Mouse (Mus musculus): ENCODE measurements around the gene Itgb2l.
"Not testable (repeated sequence)": the region's sequence is repeated elsewhere in the genome, so short reads cannot be mapped to it uniquely, and the experiment has no call there.

The Itgb2l gene

DNA sequence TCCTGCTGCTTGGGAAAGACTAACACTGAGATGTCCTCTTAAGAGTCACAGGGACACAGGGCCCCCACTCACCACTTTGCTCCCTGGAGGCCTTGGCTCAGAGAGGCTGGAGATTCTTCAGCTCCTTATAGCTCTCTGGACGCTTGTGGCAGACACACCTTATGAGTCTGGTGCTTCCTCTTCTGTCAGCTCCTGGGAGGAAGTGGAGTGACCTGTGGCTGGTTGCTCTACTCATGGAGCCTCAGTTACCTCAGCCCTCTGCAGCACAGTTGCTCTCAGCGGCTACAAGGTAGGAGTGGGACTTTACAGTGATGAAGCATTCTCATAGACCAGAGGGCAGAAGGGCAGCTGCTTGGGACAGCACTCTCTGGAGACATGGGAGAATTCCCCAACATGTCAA is at the start of gene Itgb2l:
Gene Itgb2l (minus strand): TSS at position 152 of the 400 bp plus-strand sequence.
- DNase-seq (ENCODE audit: low spot score in 2 of 2): no peak

DNA sequence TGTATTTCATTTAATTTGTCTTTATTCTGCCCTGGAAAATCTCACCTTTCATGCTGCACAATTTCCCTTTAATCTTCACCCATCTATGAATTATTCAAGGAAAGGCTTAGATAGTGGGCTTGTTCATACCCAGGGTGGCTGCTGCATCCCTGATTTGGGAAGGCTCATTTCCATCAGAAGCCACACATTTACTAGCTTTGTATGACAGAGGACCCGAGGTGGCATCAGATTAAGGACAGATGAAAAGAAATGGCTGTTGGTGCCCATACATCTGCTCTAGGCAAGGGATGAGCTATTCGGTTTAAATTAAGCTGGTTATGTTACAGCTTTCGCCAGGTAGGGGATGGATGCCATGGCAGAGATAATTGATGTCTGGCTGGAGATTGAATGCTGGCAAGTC is 48.1 kb upstream of the Itgb2l start:
- no peak for DNase-seq (ENCODE audit: low spot score in 2 of 2)

DNA sequence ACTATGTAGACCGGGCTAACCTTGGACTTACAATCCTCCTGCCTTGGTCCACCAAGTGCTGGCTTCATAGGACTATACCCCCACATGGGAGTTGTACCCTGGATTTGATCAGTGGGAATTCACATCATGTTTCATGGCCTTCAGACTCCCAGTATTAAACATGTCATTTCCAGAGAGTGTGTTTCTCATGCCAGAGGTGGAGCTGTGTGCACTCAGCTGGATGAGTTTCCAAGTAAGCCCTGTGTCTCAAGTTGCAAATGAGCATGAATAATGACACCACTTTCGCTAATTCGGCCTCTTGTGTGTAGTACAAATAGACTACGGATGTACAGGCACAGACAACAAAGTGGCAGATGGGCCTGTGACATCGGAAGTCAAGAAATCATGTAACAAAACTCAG is 44.6 kb upstream of the Itgb2l start:
- no peak for DNase-seq (ENCODE audit: low spot score in 2 of 2)

DNA sequence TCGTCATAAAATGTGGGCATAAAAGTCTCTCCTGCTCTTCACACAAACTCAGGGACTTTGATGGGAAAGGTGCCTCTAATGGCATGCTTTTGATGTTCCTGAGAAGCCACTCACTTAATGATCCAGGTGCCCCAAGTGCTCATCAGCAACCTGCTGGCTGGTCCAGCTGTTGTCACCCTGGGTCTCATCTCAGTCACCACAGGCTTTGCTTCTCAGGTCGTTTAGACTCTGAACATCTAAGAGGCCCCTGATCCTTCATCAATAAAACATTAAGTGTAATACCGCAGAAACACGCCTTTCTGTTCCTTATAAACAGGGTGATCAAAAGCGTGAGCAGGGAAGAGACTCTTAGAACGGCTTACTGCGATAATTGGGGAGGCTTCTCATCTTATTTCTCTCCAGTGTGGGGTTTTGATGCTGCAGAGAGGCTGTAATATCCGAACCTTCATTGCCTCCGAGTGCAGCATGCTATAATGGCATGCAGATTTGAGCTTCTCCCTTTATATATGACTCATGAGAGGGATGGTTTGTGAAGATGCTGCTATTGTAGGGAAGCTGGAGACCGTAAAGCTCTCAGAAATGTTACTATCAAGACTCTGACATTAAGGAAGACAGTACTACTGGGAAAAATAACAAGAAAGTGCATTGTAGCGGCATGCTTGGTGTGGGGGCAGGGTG is 43.7 kb upstream of the Itgb2l start:
- no peak for DNase-seq (ENCODE audit: low spot score in 2 of 2)

DNA sequence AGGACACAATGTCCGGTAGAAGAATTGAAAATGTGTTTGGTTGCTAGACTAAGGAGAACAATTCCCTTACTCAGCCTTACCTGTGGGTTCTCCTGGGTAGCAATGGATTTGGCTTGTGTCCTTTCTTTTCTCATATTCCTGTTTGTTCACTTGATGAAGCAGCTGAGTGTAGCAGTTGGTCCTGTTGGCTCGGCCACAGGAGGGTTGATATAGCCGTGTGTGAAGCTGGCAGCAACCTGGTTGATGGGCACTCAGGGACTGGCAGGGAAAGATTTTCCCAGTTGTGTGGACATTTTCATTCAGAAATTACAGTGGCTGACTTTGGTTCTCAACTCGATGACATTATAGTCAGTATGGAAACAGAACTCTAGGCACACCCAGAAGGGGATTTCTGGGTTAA is 38.4 kb upstream of the Itgb2l start:
- DNase-seq (ENCODE audit: low spot score in 2 of 2): no peak

DNA sequence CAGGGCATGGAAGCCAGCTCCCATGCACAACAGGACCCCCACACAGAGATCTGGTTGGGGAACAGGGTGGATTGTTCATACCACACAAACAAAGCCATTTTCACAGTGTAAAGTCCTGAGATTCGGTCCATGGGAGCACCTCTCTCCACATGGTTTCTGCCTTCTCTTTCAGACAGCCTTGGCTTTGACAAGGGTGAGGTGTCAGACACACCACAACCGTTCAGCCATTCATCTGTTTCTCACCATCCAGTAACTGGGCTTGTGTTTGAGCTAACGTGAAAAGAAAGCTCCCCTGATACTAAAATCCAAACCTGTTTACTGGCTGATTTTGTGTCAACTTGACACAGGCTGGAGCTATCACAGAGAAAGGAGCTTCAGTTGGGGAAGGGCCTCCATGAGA is 30.8 kb upstream of the Itgb2l start:
- DNase-seq (ENCODE audit: low spot score in 2 of 2): no peak

DNA sequence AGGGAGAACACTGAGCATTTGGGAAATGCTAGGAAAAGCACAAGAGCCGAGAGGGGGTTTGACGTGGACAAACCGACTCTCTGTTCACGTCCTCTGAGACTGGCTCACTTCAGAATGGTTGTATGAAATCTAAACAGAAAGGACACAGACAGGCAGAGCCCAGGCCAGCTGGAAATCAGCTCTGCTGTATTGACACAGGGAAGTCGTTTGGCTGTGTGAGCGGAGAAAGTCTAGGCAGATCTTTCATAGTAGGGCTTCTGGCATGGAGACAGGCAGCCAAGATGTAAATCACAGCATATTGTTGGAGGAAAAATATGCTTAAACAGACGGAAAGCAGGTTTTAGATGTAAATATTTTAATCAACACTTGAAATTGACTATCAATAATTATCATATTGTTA is 29.4 kb upstream of the Itgb2l start:
- DNase-seq (ENCODE audit: low spot score in 2 of 2): no peak

DNA sequence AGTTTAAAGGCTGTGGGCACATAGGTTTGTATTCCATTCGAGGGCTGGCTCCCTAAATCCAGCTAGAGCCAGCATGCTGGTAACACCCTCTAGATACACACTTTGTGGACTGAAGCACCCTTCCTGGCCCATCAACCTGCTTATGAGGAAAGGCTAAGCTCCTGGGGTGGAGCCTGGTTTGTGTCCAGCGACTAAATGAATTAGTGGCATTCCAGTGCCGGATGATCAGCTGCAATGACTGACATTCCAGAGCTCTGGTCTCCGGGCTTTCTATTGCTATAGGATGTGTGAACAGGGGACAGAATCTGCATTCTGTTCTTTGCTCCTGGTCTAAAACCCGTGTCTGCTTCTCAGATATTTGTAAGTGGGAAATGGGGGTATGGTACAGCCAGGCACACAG is 28.9 kb upstream of the Itgb2l start:
- DNase-seq (ENCODE audit: low spot score in 2 of 2): no peak

DNA sequence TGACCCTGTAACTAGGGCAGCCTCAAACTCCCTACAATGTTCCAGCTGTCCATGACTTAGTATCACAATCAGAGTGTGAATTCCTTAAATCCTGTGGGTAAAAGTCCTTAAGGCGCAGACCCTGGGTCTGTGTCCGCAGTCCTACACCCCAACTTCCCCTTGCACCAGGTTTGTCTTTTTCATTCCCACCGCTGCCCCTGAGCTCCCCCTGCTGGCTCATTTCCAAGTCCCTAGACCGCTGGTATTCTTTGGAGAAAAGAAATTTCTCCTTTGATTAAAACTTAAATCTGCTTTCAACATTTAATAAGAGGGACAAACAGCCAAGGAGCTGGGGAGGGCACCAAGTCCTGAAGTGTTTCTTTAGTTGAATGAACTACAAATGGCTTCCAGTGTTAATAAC is 26.2 kb upstream of the Itgb2l start:
- no peak for DNase-seq (ENCODE audit: low spot score in 2 of 2)

DNA sequence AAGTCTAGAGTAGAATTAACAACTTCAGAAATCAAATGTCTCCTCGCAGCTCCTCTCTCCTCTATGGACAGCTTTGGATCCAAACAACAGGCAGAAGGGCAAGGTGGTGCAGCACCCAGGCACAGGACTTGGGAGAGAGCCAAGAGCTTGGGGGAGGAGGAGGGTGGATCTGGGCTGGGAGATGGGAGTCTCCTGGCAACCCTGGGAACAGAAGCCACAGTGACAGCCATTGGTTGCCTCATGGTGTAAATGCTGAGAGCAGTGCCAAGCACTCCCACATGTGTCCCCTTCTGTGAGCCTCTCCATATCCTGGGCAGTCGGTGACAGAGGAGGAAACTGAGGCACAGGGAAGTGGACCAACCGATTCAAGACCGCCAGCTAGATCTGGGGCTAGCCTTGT is 25.3 kb upstream of the Itgb2l start:
- peak; percentile 60 to 63 for DNase-seq (ENCODE audit: low spot score in 2 of 2)

DNA sequence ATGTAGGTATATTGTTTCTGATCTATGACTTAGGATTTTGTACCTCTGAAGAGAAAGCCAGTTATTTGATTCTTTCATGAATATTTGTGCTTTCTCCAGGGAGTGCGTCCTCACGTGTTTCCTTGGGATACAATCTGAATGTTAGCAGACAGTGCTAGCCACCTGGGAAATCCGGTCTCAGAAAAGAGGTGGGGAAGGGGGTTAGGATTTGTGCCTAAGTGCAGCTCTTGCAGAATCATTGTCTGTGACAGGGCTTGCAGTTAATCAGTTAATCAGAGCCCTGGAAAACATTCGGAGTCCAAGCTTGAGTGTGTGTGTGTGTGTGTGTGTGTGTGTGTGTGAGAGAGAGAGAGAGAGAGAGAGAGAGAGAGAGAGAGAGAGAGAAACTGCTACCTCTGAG is 24.6 kb upstream of the Itgb2l start:
- no peak for DNase-seq (ENCODE audit: low spot score in 2 of 2)

DNA sequence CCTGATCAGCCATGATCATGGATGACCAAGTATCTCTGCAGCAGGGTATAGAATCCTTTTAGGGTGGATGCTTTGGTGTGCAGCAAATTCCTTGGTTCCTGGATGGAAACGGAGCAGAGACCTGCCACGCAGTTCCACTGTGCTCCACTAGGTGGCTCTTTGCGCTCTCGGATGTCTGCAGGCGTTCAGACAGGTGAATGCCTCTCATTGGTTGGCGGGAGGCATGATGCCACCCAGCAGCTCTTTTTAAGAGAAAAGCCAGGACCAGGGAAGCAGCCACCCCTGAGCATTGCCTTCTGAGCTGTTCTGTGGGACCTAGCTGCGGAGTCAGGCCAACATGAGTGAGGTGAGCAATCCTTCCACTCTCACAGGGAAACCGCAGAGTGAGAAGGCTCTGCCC is 24.0 kb upstream of the Itgb2l start, which contains the start of gene Pcp4:
Gene Pcp4 (plus strand): TSS at position 162 of the 400 bp plus-strand sequence.
- DNase-seq (ENCODE audit: low spot score in 2 of 2): peak; percentile 87 to 96

DNA sequence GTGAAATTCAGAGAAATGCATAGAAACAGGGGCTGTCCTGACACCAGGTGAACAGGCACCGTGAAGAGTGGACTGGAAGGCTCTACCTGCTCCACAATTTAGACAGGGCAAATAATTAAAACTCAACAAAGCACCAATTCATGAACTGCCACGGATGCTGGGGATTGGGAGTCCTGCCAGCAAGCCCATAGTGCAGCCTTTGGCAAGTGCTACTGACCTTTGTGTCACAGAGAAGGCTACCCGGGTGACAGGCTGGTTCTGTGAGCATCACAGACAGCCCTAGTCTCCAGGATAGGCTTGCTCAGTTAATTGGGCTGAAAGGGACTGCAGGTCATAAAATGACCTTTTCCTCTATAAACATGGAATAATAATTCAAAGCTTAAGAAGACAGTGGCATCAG is 17.4 kb upstream of the Itgb2l start:
- no peak for DNase-seq (ENCODE audit: low spot score in 2 of 2)

DNA sequence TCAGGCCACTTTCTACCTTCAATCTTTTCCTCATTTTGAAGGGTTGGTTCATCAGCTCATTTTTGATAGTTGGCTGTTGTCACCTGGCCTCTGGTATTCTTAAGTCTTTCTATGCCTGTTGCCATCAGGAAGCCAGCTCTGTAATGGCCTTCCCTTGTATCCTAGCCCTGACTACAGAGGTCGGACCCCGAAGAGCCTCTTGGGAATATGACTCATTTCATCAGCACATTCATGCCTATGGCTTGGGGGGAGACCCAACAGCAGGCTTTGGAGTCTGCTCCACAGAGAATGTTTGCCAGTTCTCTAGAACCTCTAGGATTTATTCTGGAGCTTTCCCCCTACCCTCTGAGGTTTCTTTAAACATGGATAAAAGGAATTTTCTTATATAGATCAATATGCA is 15.9 kb upstream of the Itgb2l start:
- DNase-seq (ENCODE audit: low spot score in 2 of 2): no peak

DNA sequence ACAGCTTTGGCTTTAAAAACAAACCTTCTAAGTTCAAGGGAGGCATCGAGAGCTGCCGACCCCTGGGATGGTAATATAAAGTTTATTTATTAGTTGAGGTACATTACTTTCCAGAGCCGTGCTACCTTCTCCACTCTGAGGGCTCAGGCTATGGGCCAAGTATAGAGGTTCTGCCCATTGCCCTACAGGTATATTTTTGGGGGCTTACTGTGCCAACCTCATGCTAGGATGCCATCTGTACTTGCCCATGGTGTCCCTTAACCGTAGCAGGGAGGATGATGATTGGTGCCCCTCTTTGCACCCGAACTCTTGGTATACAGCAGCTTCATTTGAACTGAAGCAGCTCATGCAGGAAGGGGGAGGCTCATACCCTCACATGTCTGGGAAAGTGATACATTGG is 14.2 kb upstream of the Itgb2l start:
- DNase-seq (ENCODE audit: low spot score in 2 of 2): no peak

DNA sequence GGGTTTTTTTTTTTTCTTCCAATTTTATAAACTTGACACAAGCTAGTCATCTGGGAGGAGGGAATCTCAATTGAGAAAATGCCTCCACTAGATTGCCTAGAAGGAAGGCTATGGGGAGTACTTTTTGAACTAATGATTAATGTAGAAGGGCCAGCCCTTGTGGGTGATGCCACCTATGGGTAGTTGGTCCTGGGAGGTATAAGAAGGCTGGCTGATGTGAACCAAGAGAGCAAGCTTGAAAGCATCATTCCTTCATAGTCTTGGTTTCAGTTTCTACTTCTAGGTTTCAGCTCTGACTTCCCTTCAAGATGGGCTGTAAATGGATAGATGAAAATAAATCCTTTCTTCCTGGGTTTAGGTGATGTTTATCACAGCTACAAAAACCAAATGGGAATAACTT is 10.7 kb upstream of the Itgb2l start:
- DNase-seq (ENCODE audit: low spot score in 2 of 2): no peak

DNA sequence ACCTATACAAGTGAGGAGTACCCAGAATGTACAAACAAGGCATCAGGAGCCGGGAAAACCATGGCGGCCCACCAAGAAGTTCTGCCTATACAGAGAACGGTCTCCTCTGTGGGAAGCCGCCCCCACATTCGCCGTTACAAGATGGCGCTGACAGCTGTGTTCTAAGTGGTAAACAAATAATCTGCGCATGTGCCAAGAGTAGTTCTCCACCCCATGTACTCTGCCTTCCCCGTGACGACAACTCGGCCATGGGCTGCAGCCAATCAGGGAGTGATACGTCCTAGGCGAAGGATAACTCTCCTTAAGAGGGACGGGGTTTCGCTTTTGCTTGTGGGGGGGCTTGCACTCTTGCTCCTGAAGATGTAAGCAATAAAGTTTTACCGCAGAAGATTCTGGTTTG is 7.5 kb upstream of the Itgb2l start:
- DNase-seq (ENCODE audit: low spot score in 2 of 2): not testable (repeated sequence)

DNA sequence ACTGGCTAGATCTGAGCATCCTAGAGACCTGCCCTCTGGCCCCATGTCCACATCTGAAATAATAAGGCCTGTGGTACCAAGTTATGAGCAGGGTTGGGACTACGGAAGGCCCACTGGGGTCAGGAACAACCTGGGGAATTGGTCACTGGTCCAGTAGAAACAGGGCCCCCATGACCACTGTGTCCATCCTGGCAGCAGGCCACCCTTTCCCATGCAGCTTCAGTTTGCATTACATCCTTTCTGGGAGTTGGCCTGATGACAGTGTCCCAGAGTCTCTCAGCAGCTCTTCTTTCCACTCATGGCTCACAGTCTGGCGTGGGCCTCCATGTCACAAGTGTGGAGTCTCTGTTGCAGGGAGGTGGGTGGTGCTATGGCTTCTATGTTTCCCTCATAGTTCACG is 1.6 kb downstream of the Itgb2l start:
- no peak for DNase-seq (ENCODE audit: low spot score in 2 of 2)

DNA sequence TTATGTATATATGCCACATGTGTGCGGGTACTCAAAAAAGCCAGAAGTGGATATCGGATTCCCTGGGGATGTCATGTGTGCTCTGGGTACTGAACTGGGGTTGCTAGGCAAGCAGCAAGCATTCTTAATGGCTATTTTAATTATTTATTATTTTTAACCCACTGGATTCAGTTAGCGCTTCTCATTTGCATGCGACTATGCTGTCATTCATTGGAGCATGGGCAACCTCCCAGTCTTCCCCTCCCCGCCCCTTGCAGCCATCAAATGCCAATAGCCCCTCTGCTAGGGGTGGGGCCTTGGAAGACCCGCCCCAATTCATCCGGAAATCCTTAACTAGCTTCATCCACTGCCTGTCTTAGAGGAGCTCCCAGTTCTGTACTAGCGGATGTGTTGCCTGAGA is 2.5 kb downstream of the Itgb2l start:
- DNase-seq (ENCODE audit: low spot score in 2 of 2): no peak

DNA sequence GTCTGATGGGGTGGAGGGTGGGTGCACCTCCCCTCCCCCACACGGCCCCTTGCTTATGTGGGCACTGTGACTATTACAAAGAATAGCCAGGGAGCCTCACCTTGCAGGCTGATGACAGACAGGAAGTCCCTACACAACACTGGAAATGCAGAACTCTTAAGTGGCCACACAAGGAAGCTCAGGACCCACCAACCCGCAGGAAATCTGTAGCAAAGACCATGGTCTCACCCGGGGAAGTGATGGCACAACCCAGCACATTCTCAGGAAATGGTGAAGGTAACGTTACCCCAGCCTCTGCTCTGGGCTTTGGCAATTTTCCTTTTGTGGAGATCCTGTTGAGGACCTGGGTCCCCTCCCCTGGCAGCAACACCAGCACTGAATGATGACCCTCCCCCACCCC is 3.7 kb downstream of the Itgb2l start:
- DNase-seq (ENCODE audit: low spot score in 2 of 2): no peak

DNA sequence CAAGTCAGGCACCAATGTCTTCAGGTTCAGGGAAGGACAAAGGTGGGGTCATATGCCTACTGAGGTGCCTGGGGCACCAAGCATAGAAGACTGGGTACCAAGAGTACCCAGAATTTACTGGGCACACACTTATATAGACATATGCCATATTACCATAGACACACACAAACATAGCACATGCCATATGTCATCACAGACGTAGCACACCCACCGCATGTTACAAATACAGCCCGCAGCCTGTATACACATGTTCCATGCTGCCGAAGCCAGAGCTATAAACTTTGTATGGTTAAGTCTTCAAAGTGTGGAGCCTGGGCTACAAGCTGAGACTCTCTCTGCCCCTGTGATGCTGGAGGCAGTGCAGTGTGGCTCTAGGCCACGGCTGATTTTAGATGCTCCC is 4.5 kb downstream of the Itgb2l start:
- DNase-seq (ENCODE audit: low spot score in 2 of 2): no peak

DNA sequence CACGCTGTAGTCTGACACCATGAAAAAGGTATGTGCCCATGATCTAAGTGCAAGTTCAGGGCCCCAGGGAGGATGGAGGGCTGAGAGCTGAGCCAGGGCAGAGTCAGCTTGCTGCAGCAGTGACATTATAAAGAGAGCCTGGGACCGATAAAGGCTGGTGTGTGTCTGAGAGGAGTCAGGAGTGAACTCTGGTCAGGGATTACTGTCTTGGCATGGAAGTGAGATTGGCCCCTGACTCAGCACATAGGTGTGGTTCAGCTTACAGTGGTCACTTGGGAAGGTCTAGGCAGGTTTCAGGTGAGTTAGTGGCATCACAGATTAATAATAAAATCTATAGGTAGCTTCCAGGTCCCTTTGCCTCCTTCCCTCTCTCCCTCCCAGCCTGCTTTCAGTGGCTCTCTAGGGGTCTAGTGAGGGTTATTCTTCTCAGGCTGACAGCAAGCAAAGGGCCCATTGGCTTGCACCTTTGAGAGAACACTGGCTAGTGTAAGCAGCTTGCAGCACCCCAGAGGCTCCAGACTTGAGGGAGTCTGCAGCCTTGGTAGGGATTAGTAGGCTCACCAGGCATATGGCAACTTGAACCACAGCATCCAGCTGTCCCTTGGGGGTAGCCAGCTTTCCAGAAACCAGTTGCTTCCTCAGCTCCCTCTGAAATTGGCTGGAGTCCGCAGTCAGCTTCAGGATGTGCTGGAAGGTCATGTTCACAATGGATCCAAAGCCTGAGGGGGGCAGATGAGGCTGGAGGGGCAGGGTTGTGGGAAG is 9.2 kb downstream of the Itgb2l start:
- no peak for DNase-seq (ENCODE audit: low spot score in 2 of 2)

DNA sequence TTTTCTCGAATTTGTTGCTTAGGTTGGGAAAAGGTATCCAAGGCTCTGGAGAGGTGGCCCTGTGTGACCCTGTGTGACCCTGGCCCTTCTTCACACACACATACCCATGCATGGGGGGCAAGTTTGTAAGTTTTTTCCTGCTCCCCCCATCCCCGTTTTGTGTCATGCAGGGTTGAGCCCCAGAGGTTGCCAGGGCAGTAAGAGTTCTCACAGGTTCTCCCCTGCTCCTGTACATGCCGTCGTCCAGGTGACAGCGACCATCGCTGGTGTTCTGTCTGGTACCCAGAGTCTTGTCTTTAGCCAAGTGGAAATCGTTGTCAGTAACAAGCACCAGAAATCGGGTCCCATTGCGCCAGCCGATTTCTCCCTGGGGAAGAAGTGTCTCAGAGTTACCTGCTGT is 10.2 kb downstream of the Itgb2l start:
- DNase-seq (ENCODE audit: low spot score in 2 of 2): no peak

DNA sequence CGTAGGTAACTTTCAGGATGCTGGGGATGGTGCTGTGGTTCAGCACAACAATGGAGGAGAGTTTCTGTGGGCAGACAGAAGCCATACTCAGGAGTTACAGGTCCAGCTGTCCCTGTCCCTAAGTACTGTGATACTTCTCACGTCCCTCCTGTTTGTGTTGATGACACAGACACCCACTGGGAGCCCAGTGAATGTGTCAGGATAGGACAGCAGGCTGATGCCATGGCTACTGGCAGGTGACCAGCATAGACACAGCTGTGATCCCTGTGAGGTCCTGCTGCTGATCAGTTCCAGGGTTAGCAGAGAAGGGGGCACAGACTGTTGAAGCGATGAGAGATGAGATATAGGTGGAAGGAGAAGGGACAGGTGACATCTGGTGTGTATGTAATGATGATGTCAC is 14.4 kb downstream of the Itgb2l start:
- DNase-seq (ENCODE audit: low spot score in 2 of 2): no peak

All from frontal cortex, postnatal 14 days (tissue).